Comparison of ENCODE assay signal across 33 mouse cellular contexts in the genomic region with DNA sequence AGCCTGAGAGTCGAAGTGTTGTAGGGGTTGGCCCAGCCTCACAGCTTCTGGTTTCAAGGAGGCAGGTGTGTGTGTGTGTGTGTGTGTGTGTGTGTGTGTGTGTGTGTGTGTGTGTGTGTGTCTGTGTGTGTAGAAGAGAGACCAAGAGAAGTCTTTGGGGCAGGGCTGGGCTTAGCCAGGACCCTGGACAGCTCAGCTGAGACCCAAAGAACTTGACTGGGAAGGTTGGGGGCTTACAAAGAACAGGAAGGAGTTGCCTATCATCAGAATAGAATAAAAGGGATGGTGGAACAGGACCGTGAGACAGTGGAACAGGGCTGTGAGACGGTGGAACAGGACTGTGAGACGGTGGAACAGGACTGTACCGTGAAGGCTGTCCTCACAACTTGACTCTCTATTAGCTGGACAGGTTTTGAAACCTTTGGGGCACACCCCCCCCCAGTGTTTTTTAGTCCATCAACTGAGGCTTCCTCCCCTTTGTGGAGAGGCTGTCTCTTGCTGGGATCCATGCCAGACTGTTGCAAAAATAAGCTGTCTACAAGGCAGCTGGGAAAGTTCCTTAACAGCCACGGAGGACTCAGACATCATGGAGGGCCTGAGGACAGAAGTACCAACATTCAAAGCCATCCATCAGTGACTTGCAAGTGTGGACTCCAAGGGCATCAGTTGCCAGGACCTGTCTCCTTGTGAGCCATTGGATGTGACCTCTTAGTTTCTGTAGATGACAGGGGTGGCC. TPM values are rescaled to one million over a fixed set of nuclear protein-coding genes. Genes with fewer than 3 reads are reported as not detected.
DNase-seq lines count a peak whose midpoint lies in the region; ATAC-seq and TF ChIP-seq lines count a peak whose summit lies in the region.
"Had no signal": no experiment of that assay in that cellular context is flagged by ENCODE, and none has a peak within 500 bp of the region (broad histone marks: within the 10 kb centered on the region; RNA-seq: fewer than 3 reads in every experiment).

No protein-coding gene starts in this region.

- no peak overlapping the region for H3K9ac ChIP-seq in embryonic facial prominence, embryonic 11.5 days (replicated peaks; ENCODE audit: low read length)
- H3K9ac ChIP-seq in lung, embryonic 14.5 days: no peak overlapping the region
- H3K9ac ChIP-seq: heart, embryonic 15.5 days; intestine, embryonic 15.5 days; liver, embryonic 15.5 days; midbrain, embryonic 13.5 days; neural tube, embryonic 13.5 days had no signal

- ATAC-seq in embryonic facial prominence, embryonic 11.5 days (replicated peaks; ENCODE audit: insufficient number of reproducible peaks, low FRiP score, low TSS enrichment, low read depth): no peak
- no peak for ATAC-seq in lung, embryonic 14.5 days (ENCODE audit: insufficient read depth)
- ATAC-seq: hindbrain, embryonic 16.5 days; intestine, embryonic 15.5 days; midbrain, embryonic 13.5 days had no signal

- H3K27me3 ChIP-seq in embryonic facial prominence, embryonic 11.5 days (ENCODE audit: control insufficient read depth, insufficient read depth, low read length): peaks cover 18% of the 10 kb centered on the region
- H3K27me3 ChIP-seq in embryonic facial prominence, embryonic 10.5 days (replicated peaks; ENCODE audit: low read depth, poor library complexity, severe bottlenecking): peaks cover 63% of the 10 kb centered on the region
- peaks cover 39% of the 10 kb centered on the region for H3K27me3 ChIP-seq in lung, embryonic 14.5 days (ENCODE audit: insufficient read depth, low read length)

- H3K4me1 ChIP-seq in embryonic facial prominence, embryonic 11.5 days (ENCODE audit: control insufficient read depth, insufficient read depth, low read length): no peaks in the 10 kb centered on the region
- H3K4me1 ChIP-seq in embryonic facial prominence, embryonic 10.5 days: peaks cover 30% of the 10 kb centered on the region
- H3K4me1 ChIP-seq in lung, embryonic 14.5 days (ENCODE audit: insufficient read depth): no peaks in the 10 kb centered on the region
- no peaks in the 10 kb centered on the region for H3K4me1 ChIP-seq in lung, adult 2 months (ENCODE audit: control insufficient read depth, insufficient read depth, low read length)
- H3K4me1 ChIP-seq: intestine, embryonic 15.5 days; liver, embryonic 15.5 days had no signal

- 85% methylated on average over 6 of the region's 6 CpGs for WGBS in embryonic facial prominence, embryonic 11.5 days
- WGBS in embryonic facial prominence, embryonic 10.5 days: 84% methylated on average over 6 of the region's 6 CpGs
- 57% methylated on average over 6 of the region's 6 CpGs for WGBS in lung, embryonic 14.5 days
- WGBS in lung, adult 2 months: 64% methylated on average over 6 of the region's 6 CpGs

- no peak overlapping the region for H3K4me2 ChIP-seq in embryonic facial prominence, embryonic 11.5 days (ENCODE audit: low read depth, low read length)
- no peak overlapping the region for H3K4me2 ChIP-seq in lung, embryonic 14.5 days
- H3K4me2 ChIP-seq: heart, embryonic 15.5 days; intestine, embryonic 15.5 days; liver, embryonic 15.5 days; midbrain, embryonic 13.5 days; neural tube, embryonic 13.5 days had no signal

- peak; percentile 51 for DNase-seq in embryonic facial prominence, embryonic 11.5 days (ENCODE audit: low spot score)
- no peak for DNase-seq in embryonic facial prominence, embryonic 10.5 days (ENCODE audit: low spot score)
- DNase-seq in lung, embryonic 14.5 days: peak; percentile 73
- DNase-seq in lung, adult 2 months: no peak
- peak; percentile 57 for DNase-seq in lung, postnatal 10 days
- no peak for DNase-seq in ovary, postnatal 10 days (ENCODE audit: low spot score)
- no peak for DNase-seq in adrenal gland, postnatal 25 days
- no peak for DNase-seq in thymus, postnatal 10 days (ENCODE audit: low spot score in 2 of 2)
- DNase-seq: cerebellum, adult 8-10 months; cerebellum, postnatal 36 days; gastrocnemius, postnatal 25 days; heart, adult 11 months; kidney, postnatal 14 days; left cerebral cortex, postnatal 4 days; thymus, adult 2 months; thymus, postnatal 4 days had no signal

- H3K4me3 ChIP-seq in embryonic facial prominence, embryonic 11.5 days (ENCODE audit: low read depth, low read length): no peak overlapping the region
- no peak overlapping the region for H3K4me3 ChIP-seq in embryonic facial prominence, embryonic 10.5 days
- H3K4me3 ChIP-seq in lung, embryonic 14.5 days (ENCODE audit: low read depth, low read length): no peak overlapping the region
- no peak overlapping the region for H3K4me3 ChIP-seq in lung, adult 2 months (replicated peaks; ENCODE audit: extremely low read depth, low read depth, low read length)
- H3K4me3 ChIP-seq: erythroblast, embryonic 14.5 days; heart, embryonic 10.5 days; heart, embryonic 15.5 days; intestine, embryonic 15.5 days; left cerebral cortex, adult 2 months; liver, embryonic 15.5 days; midbrain, embryonic 13.5 days; neural tube, embryonic 13.5 days had no signal

- TF ChIP-seq CTCF in lung, embryonic 14.5 days (IDR thresholded peaks at IDR 0.05; ENCODE audit: low read depth): no peak
- no peak for TF ChIP-seq CTCF in lung, adult 2 months (IDR thresholded peaks at IDR 0.05; ENCODE audit: insufficient read depth, low read length)

- no peak for TF ChIP-seq POLR2A in lung, adult 2 months (IDR thresholded peaks at IDR 0.05; ENCODE audit: borderline replicate concordance, extremely low read depth, low read depth, low read length)

- H3K36me3 ChIP-seq in embryonic facial prominence, embryonic 11.5 days (replicated peaks; ENCODE audit: control insufficient read depth, insufficient read depth, low read depth, low read length): no peaks in the 10 kb centered on the region
- no peaks in the 10 kb centered on the region for H3K36me3 ChIP-seq in embryonic facial prominence, embryonic 10.5 days (replicated peaks)
- no peaks in the 10 kb centered on the region for H3K36me3 ChIP-seq in lung, embryonic 14.5 days (ENCODE audit: insufficient read depth)
- H3K36me3 ChIP-seq: heart, embryonic 10.5 days; heart, embryonic 15.5 days; intestine, embryonic 15.5 days; liver, embryonic 15.5 days; midbrain, embryonic 13.5 days; neural tube, embryonic 13.5 days had no signal

- H3K27ac ChIP-seq in embryonic facial prominence, embryonic 11.5 days (replicated peaks; ENCODE audit: low read depth, low read length): no peak overlapping the region
- H3K27ac ChIP-seq in embryonic facial prominence, embryonic 10.5 days (replicated peaks): no peak overlapping the region
- H3K27ac ChIP-seq in lung, embryonic 14.5 days (ENCODE audit: low read depth): no peak overlapping the region
- H3K27ac ChIP-seq: heart, embryonic 10.5 days; heart, embryonic 15.5 days; intestine, embryonic 15.5 days; left cerebral cortex, adult 2 months; liver, embryonic 15.5 days; macrophage; midbrain, embryonic 13.5 days; neural tube, embryonic 13.5 days had no signal

- no peaks in the 10 kb centered on the region for H3K9me3 ChIP-seq in embryonic facial prominence, embryonic 11.5 days (replicated peaks; ENCODE audit: control insufficient read depth, low read length)
- no peaks in the 10 kb centered on the region for H3K9me3 ChIP-seq in embryonic facial prominence, embryonic 10.5 days
- no peaks in the 10 kb centered on the region for H3K9me3 ChIP-seq in lung, embryonic 14.5 days (ENCODE audit: low read depth, low read length)
- H3K9me3 ChIP-seq: heart, embryonic 10.5 days; heart, embryonic 15.5 days; intestine, embryonic 15.5 days; liver, embryonic 15.5 days; midbrain, embryonic 13.5 days; neural tube, embryonic 13.5 days had no signal

RNA-seq across cellular contexts. Expression of a gene that starts 2.8 kb away (rescaled TPM):
- polyA plus RNA-seq in embryonic facial prominence, embryonic 11.5 days (2014; fragmentation: Nextera tagmentation; extraction: Ambion mirVana): 6.3 and 6.9 TPM in 2 replicates
- polyA plus RNA-seq in embryonic facial prominence, embryonic 10.5 days (2016; fragmentation: Nextera tagmentation; extraction: Ambion mirVana): 6.4 and 7.0 TPM in 2 replicates
- 0.99 and 1.4 TPM in 2 replicates for polyA plus RNA-seq in lung, embryonic 14.5 days (2014; fragmentation: Nextera tagmentation; extraction: Ambion mirVana)
- polyA plus RNA-seq in lung, adult 2 months (2012; rRNA removed): not detected in 2 replicates
- not detected in 2 replicates for total RNA-seq in adrenal gland, postnatal 25 days (2021)
- total RNA-seq: gastrocnemius, adult 18-20 months; gastrocnemius, postnatal 25 days; heart, postnatal 25 days; liver, adult 2 months; megakaryocyte-erythroid progenitor cell, adult 5-6 weeks had no signal
- polyA plus RNA-seq: C2C12; erythroblast, embryonic 14.5 days; kidney, adult 2 months; macrophage had no signal

RNA-seq across cellular contexts. Expression of a gene that starts 51.6 kb away (rescaled TPM):
- 30.2 and 32.8 TPM in 2 replicates for polyA plus RNA-seq in embryonic facial prominence, embryonic 11.5 days (2014; fragmentation: Nextera tagmentation; extraction: Ambion mirVana)
- 51.4 and 52.4 TPM in 2 replicates for polyA plus RNA-seq in embryonic facial prominence, embryonic 10.5 days (2016; fragmentation: Nextera tagmentation; extraction: Ambion mirVana)
- polyA plus RNA-seq in lung, embryonic 14.5 days (2014; fragmentation: Nextera tagmentation; extraction: Ambion mirVana): 4.1 and 6.0 TPM in 2 replicates
- polyA plus RNA-seq in lung, adult 2 months (2012; rRNA removed): 17.2 and 18.8 TPM in 2 replicates
- total RNA-seq in adrenal gland, postnatal 25 days (2021): 3.9 and 4.8 TPM in 2 replicates
- total RNA-seq: CH12.LX; megakaryocyte-erythroid progenitor cell, adult 5-6 weeks had no signal
- polyA plus RNA-seq: C2C12; erythroblast, embryonic 14.5 days; macrophage had no signal

Comparison
In these comparisons a context has a peak if more than half of its experiments do, and no peak if none do; other contexts are left out.
1. DNase-seq: peak in embryonic facial prominence, embryonic 11.5 days (single experiment), lung, embryonic 14.5 days (single experiment) and lung, postnatal 10 days (single experiment); none in embryonic facial prominence, embryonic 10.5 days (single experiment), lung, adult 2 months (single experiment), ovary, postnatal 10 days (single experiment), adrenal gland, postnatal 25 days (single experiment) and thymus, postnatal 10 days (0 of 2).